Mouse (Mus musculus): ENCODE data around the gene Abca17. TPM values are rescaled to one million over a fixed set of nuclear protein-coding genes. Genes with fewer than 3 reads are reported as not detected.

The Abca17 gene
- polyA plus RNA-seq, 1 experiment from 2014 or later: not detected

DNA sequence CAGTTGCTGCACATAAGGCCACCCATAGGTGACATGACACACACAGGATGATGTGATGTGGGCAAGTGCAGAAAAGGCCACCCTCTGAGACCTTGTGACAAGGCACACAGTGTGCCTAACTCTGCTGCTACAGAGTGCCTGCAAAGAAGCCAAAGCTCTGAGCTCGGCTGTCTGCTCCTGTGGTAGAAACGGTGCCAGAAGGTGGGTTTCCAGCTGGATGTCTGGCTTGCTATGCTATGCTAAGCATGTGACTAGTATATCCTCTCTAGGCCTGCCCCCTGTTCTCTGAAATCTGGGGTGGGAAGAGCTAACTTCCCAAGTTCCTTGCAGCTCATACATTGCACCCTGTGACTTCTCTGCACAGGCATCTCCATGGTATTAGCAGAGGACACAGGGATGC is 86.1 kb downstream of the Abca17 start:
- H3K36me3 ChIP-seq (ENCODE audit: insufficient read depth): no peaks in the 10 kb centered on the region
- no peak overlapping the region for H3K4me2 ChIP-seq
- TF ChIP-seq CTCF (IDR thresholded peaks at IDR 0.05; ENCODE audit: low read depth): no peak
- H3K4me3 ChIP-seq (ENCODE audit: low read depth, low read length): no peak overlapping the region
- H3K9ac ChIP-seq: no peak overlapping the region
- ATAC-seq (ENCODE audit: insufficient read depth) (no peak), DNase-seq (no peak)
- WGBS: 72% methylated on average over 2 of the region's 2 CpGs
- no peak overlapping the region for H3K27ac ChIP-seq (ENCODE audit: low read depth)
- H3K27me3 ChIP-seq (ENCODE audit: insufficient read depth, low read length): no peaks in the 10 kb centered on the region
- no peaks in the 10 kb centered on the region for H3K9me3 ChIP-seq (ENCODE audit: low read depth, low read length)
- H3K4me1 ChIP-seq (ENCODE audit: insufficient read depth): no peaks in the 10 kb centered on the region

DNA sequence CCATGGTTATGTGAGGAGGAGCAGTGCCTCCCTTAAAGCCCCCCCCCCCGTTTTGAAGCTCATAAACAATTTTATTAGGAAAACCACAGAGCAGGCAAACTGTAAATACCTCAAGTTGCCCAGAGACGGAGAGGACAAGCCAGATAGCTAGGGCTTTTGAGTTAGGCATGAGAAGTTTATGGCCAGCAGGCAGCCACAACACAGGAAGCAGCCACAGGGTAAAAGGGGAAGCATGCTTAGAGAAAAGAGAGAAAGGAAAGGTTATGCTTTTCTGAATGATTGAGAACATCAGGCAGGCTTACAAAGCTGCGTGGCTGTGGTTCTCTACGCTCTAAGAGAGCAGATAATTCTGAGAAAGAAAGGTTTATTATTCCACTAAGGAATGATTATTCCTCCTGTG is 90.4 kb downstream of the Abca17 start:
- WGBS: 60% methylated on average over 4 of the region's 4 CpGs
- Histone ChIP-seq H3K4me2 (no peak overlapping the region), H3K27me3 (ENCODE audit: insufficient read depth, low read length) (no peaks in the 10 kb centered on the region), H3K36me3 (ENCODE audit: insufficient read depth) (no peaks in the 10 kb centered on the region), H3K9me3 (ENCODE audit: low read depth, low read length) (no peaks in the 10 kb centered on the region), H3K9ac (no peak overlapping the region), H3K27ac (ENCODE audit: low read depth) (no peak overlapping the region), H3K4me1 (ENCODE audit: insufficient read depth) (no peaks in the 10 kb centered on the region), H3K4me3 (ENCODE audit: low read depth, low read length) (no peak overlapping the region)
- DNase-seq: no peak
- ATAC-seq (ENCODE audit: insufficient read depth): no peak
- TF ChIP-seq CTCF (IDR thresholded peaks at IDR 0.05; ENCODE audit: low read depth): no peak

DNA sequence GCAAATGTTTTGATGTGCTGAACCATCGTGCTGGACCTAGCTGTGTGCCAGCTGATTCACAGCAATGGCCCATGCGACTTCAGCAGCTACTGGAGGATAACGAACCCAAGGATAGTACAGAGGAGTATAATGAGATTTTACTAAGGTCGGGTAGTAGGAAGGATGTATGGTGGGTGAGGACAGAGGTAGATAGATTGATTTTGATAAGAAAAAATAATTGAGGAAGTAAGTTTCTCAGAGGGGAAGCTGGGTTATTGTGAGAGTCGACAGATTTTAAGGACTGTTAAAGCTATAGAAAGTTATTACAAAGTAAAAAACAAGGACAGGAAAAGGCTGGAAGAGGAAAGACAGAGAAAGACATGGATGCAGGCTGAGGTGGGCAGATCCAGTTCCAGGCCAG is 91.2 kb downstream of the Abca17 start:
- no peak overlapping the region for H3K27ac ChIP-seq (ENCODE audit: low read depth)
- no peaks in the 10 kb centered on the region for H3K27me3 ChIP-seq (ENCODE audit: insufficient read depth, low read length)
- no peaks in the 10 kb centered on the region for H3K4me1 ChIP-seq (ENCODE audit: insufficient read depth)
- H3K9ac ChIP-seq: no peak overlapping the region
- no peak overlapping the region for H3K4me3 ChIP-seq (ENCODE audit: low read depth, low read length)
- ATAC-seq (ENCODE audit: insufficient read depth): no peak
- no peak for DNase-seq
- H3K9me3 ChIP-seq (ENCODE audit: low read depth, low read length): no peaks in the 10 kb centered on the region
- no peak overlapping the region for H3K4me2 ChIP-seq
- no peaks in the 10 kb centered on the region for H3K36me3 ChIP-seq (ENCODE audit: insufficient read depth)
- TF ChIP-seq CTCF (IDR thresholded peaks at IDR 0.05; ENCODE audit: low read depth): no peak
- 68% methylated on average over 5 of the region's 5 CpGs for WGBS

DNA sequence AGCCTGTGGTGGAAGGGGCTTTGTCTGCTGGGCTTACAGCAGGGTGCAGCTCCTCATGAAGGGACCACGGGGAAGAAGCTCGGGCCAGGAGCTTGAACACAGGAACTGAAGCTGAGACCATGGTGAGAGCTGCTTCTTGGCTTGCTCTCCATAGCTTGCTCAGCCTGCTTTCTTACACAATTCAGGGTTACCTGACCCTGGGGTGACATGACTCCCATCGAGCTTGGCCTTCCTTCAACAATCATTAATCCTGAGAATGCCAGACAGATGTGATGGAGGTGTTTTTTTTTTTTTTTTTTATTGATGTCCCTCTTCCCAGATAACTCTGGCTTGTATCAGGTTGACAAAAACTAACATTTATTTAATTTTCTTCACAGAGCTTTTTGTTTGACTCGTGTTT is 91.9 kb downstream of the Abca17 start:
- H3K4me2 ChIP-seq: no peak overlapping the region
- no peak overlapping the region for H3K4me3 ChIP-seq (ENCODE audit: low read depth, low read length)
- H3K9ac ChIP-seq: no peak overlapping the region
- no peaks in the 10 kb centered on the region for H3K9me3 ChIP-seq (ENCODE audit: low read depth, low read length)
- no peak for TF ChIP-seq CTCF (IDR thresholded peaks at IDR 0.05; ENCODE audit: low read depth)
- H3K4me1 ChIP-seq (ENCODE audit: insufficient read depth): no peaks in the 10 kb centered on the region
- H3K36me3 ChIP-seq (ENCODE audit: insufficient read depth): no peaks in the 10 kb centered on the region
- no peaks in the 10 kb centered on the region for H3K27me3 ChIP-seq (ENCODE audit: insufficient read depth, low read length)
- WGBS: 60% methylated on average over 4 of the region's 4 CpGs
- no peak for ATAC-seq (ENCODE audit: insufficient read depth)
- DNase-seq: no peak
- no peak overlapping the region for H3K27ac ChIP-seq (ENCODE audit: low read depth)

GRCm38 (mm10) chr17:24252329-24252728 is 98.5 kb downstream of the Abca17 start:
- DNase-seq: no peak
- no peak for ATAC-seq (ENCODE audit: insufficient read depth)
- Histone ChIP-seq H3K27ac (ENCODE audit: low read depth) (peak overlapping the region; percentile 91; the same call in 1 of the 2 replicates), H3K27me3 (ENCODE audit: insufficient read depth, low read length) (no peaks in the 10 kb centered on the region), H3K4me3 (ENCODE audit: low read depth, low read length) (peak overlapping the region; percentile 74; the same call in 1 of the 2 replicates), H3K4me1 (ENCODE audit: insufficient read depth) (no peaks in the 10 kb centered on the region), H3K36me3 (ENCODE audit: insufficient read depth) (peaks cover 19% of the 10 kb centered on the region), H3K4me2 (peak overlapping the region; percentile 86), H3K9me3 (ENCODE audit: low read depth, low read length) (no peaks in the 10 kb centered on the region), H3K9ac (peak overlapping the region; percentile 68; the same call in 1 of the 2 replicates)
- WGBS: 100% methylated on average over 2 of the region's 2 CpGs
- TF ChIP-seq CTCF (IDR thresholded peaks at IDR 0.05; ENCODE audit: low read depth): no peak

DNA sequence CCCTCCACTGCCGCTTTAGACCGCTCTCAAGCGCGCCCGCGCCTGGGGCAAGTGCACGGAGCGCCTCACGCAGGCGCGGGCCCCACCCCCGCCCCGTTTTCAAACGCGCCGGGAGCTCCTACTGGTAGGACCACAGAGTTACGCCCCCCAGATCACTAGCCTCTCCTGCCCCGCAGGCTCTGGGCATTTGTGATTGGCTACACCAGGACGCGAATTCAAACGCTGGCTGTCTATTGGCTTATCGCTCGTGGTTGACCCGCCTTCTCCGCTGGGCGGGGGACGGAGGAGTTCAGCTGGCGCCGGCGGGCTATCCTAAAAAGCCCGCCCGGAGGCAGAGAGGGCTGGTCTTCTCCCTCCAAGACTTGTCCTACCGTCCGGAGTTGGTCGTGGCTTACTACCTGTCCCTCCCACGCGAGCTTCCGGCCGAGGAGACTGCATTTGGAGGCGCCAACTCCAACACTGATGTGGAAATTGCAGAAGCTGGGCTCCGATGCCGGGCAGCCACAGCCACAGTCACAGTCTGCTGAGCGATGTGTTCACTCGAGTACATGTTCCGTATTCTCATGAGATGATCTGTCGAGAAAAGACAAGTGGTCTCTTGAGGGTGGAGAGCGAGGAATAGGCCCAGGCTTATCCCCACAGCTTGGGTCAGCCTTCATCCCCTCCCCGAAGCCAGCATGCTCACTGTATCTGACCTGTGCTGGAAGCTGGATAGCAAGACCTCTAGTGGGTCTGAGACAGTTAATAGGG is 99.4 kb downstream of the Abca17 start, which contains the start of gene Ccnf:
TSS of gene Ccnf (minus strand) at position 165 of the 750 bp plus-strand sequence.
- ATAC-seq (ENCODE audit: insufficient read depth): peak; percentile 100
- H3K4me3 ChIP-seq (ENCODE audit: low read depth, low read length): peak within 1 kb of the TSS; percentile 74
- peaks cover 28% of the 10 kb centered on the region for H3K36me3 ChIP-seq (ENCODE audit: insufficient read depth)
- peak within 1 kb of the TSS; percentile 86 for H3K4me2 ChIP-seq
- no peaks in the 10 kb centered on the region for H3K9me3 ChIP-seq (ENCODE audit: low read depth, low read length)
- WGBS: under 1% methylated on average over 48 of the region's 48 CpGs
- peak within 1 kb of the TSS; percentile 88 for H3K9ac ChIP-seq
- peak; percentile 54 for TF ChIP-seq CTCF (IDR thresholded peaks at IDR 0.05; ENCODE audit: low read depth)
- peak within 1 kb of the TSS; percentile 91 for H3K27ac ChIP-seq (ENCODE audit: low read depth)
- H3K27me3 ChIP-seq (ENCODE audit: insufficient read depth, low read length): no peaks in the 10 kb centered on the region
- no peaks in the 10 kb centered on the region for H3K4me1 ChIP-seq (ENCODE audit: insufficient read depth)
- DNase-seq: peak; percentile 99

DNA sequence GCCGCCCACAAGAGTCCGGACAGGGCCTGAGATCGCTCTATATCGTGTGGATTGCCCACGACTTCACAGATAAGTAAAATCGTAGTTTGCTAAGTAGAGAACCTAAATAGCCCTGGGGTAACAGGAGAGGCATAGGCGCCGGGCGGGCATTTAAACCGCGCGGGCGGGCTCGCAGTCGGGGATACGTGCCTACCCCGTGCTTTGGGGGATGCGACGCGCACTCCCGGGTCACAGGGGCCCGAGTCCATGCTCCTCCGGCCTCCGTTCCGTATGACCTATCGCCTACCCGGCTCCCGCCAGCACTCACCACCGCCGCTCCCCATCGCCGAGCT is 99.9 kb downstream of the Abca17 start:
- ATAC-seq (ENCODE audit: insufficient read depth) (no peak), DNase-seq (no peak)
- TF ChIP-seq CTCF (IDR thresholded peaks at IDR 0.05; ENCODE audit: low read depth): no peak
- Histone ChIP-seq H3K9me3 (ENCODE audit: low read depth, low read length) (no peaks in the 10 kb centered on the region), H3K36me3 (ENCODE audit: insufficient read depth) (peaks cover 32% of the 10 kb centered on the region), H3K4me3 (ENCODE audit: low read depth, low read length) (peak overlapping the region; percentile 74), H3K9ac (peak overlapping the region; percentile 88), H3K4me1 (ENCODE audit: insufficient read depth) (no peaks in the 10 kb centered on the region), H3K4me2 (peak overlapping the region; percentile 84), H3K27me3 (ENCODE audit: insufficient read depth, low read length) (no peaks in the 10 kb centered on the region), H3K27ac (ENCODE audit: low read depth) (peak overlapping the region; percentile 67)
- WGBS: under 1% methylated on average over 32 of the region's 32 CpGs

All from lung, embryonic 14.5 days (tissue).